Mouse (Mus musculus): ENCODE measurements around the gene Atg14. TPM values are rescaled to one million over a fixed set of nuclear protein-coding genes. Genes with fewer than 3 reads are reported as not detected.
"Not testable (repeated sequence)": the region's sequence is repeated elsewhere in the genome, so short reads cannot be mapped to it uniquely, and the experiment has no call there.

Atg14 gene
- total RNA-seq, 1 experiment: 19.8 TPM

DNA sequence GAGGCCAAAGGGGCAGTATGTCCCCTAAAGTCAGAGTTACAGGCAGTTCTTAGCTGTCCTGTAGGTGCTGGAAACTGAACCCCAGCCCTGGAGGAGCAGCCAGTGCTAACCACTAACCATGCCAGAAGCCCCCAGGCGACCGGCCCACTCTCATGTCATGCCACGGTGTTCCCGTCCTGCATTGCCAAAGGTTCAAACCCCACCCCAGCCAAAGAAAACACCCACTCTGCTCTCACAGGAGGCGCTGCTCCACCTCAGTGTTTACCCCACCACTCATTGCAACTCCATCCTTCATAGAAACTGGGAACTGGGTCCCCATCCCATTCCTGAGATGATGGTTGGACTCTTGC is 36.3 kb downstream of the Atg14 start:
- no peak for TF ChIP-seq MAFK (IDR thresholded peaks at IDR 0.05; ENCODE audit: insufficient read depth, low read depth, low read length)
- TF ChIP-seq CHD2 (IDR thresholded peaks at IDR 0.05; ENCODE audit: low read depth, low read length): no peak
- TF ChIP-seq ZC3H11A (IDR thresholded peaks at IDR 0.05; ENCODE audit: borderline replicate concordance, low read depth, low read length): no peak
- TF ChIP-seq HCFC1 (IDR thresholded peaks at IDR 0.05; ENCODE audit: borderline replicate concordance, insufficient read depth, low read length): no peak
- TF ChIP-seq ZNF384 (IDR thresholded peaks at IDR 0.05; ENCODE audit: low read depth, low read length): no peak
- no peak overlapping the region for H3K9ac ChIP-seq (ENCODE audit: insufficient read depth, low read depth, low read length, poor library complexity, severe bottlenecking)
- H3K4me1 ChIP-seq (ENCODE audit: control insufficient read depth in 2 of 2, insufficient read depth in 2 of 2, low read length in 2 of 2, poor library complexity in 1 of 2): peaks cover 0 to 33% of the 10 kb centered on the region in 2 experiments; a peak in 3 of 4 replicates
- H3K27ac ChIP-seq (ENCODE audit: insufficient read depth, low read depth, low read length, poor library complexity, severe bottlenecking): no peak overlapping the region
- no peak overlapping the region for H3K4me3 ChIP-seq (ENCODE audit: insufficient read depth in 1 of 2, low read depth in 1 of 2, low read length in 2 of 2, poor library complexity in 1 of 2, severe bottlenecking in 1 of 2)
- H3K9me3 ChIP-seq (ENCODE audit: control insufficient read depth, insufficient read depth, low read depth, low read length): no peaks in the 10 kb centered on the region
- no peak for DNase-seq (ENCODE audit: low read depth, low spot score)
- in situ Hi-C loops (cut with MboI; ENCODE audit: low sequenced_read_pairs in 2 of 2, unreplicated experiment in 2 of 2): no loop called here
- H3K36me3 ChIP-seq (ENCODE audit: control insufficient read depth, insufficient read depth, low read length, poor library complexity, severe bottlenecking): peaks cover 9% of the 10 kb centered on the region

DNA sequence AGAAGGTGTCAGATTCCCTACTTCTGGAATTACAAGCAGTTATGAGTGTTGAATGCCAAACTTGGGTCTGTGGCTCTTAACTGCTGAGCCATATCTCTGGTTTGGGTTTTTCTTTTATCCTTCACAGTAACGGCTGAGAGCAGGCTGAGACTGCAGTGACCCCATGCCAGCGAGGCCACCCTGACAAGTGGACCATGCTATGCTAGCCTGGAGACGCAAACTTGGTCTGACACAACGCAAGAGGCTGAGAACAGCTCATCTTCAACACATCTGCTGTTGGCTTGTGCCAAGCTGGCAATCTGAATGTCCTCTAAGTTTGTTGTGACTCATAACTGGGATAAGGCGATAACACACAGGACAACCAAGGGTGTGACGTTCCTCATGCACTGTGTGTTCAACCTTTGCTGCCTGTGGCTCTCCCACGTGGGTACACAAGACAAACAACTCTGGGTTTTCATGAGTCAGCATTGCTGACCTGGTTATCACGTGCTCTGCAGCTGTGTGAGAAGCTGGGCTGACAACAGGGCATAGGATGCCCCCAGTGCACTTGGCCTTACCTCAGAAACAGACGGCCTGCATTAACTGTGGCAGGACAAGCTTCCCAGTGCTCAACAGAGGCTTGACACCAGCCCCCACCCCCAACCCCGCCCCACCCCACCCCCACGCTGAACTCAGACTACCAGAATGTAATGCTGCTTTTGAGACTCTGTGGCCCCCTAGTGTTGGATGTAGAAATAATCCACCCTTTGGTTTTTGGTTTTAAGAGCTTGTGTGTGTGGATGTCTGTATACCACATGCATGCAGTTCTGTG is 36.9 kb downstream of the Atg14 start:
- in situ Hi-C loops (cut with MboI; ENCODE audit: low sequenced_read_pairs in 2 of 2, unreplicated experiment in 2 of 2): no loop called here
- Histone ChIP-seq H3K4me3 (ENCODE audit: insufficient read depth in 1 of 2, low read depth in 1 of 2, low read length in 2 of 2, poor library complexity in 1 of 2, severe bottlenecking in 1 of 2) (no peak overlapping the region), H3K27ac (ENCODE audit: insufficient read depth, low read depth, low read length, poor library complexity, severe bottlenecking) (no peak overlapping the region; the same call in 1 of the 2 replicates), H3K9me3 (ENCODE audit: control insufficient read depth, insufficient read depth, low read depth, low read length) (no peaks in the 10 kb centered on the region), H3K4me1 (ENCODE audit: control insufficient read depth in 2 of 2, insufficient read depth in 2 of 2, low read length in 2 of 2, poor library complexity in 1 of 2) (peaks cover 0 to 29% of the 10 kb centered on the region in 2 experiments; a peak in 3 of 4 replicates), H3K9ac (ENCODE audit: insufficient read depth, low read depth, low read length, poor library complexity, severe bottlenecking) (no peak overlapping the region), H3K36me3 (ENCODE audit: control insufficient read depth, insufficient read depth, low read length, poor library complexity, severe bottlenecking) (peaks cover 9% of the 10 kb centered on the region)
- TF ChIP-seq MAFK (IDR thresholded peaks at IDR 0.05; ENCODE audit: insufficient read depth, low read depth, low read length) (peak; percentile 93), HCFC1 (IDR thresholded peaks at IDR 0.05; ENCODE audit: borderline replicate concordance, insufficient read depth, low read length) (no peak)
- DNase-seq (ENCODE audit: low read depth, low spot score): peak; percentile 66

DNA sequence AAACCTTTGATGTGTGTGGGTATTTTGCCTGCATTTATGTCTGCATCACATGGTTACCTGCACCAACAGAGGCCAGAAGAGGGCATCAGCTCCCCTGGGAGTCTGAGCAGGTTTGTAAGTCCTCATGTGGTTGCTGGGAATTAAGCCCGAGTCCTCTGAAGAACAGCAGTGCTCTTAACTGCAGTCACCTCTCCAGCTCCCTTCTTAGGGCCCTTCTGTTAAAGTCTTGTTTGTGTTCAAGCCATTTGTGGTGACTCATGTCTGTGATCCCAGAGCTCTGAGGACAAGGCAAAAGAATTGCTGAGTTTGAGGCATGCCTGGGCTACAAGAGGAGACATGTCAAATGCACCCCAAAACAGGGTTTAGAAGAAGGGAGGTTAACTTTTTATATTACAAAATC is 38.0 kb downstream of the Atg14 start:
- H3K4me3 ChIP-seq (ENCODE audit: insufficient read depth in 1 of 2, low read depth in 1 of 2, low read length in 2 of 2, poor library complexity in 1 of 2, severe bottlenecking in 1 of 2): no peak overlapping the region
- H3K9me3 ChIP-seq (ENCODE audit: control insufficient read depth, insufficient read depth, low read depth, low read length): no peaks in the 10 kb centered on the region
- in situ Hi-C loops (cut with MboI; ENCODE audit: low sequenced_read_pairs in 2 of 2, unreplicated experiment in 2 of 2): no loop called here
- no peak for TF ChIP-seq ZC3H11A (IDR thresholded peaks at IDR 0.05; ENCODE audit: borderline replicate concordance, low read depth, low read length)
- no peak for TF ChIP-seq CHD2 (IDR thresholded peaks at IDR 0.05; ENCODE audit: low read depth, low read length)
- no peak for TF ChIP-seq MAFK (IDR thresholded peaks at IDR 0.05; ENCODE audit: insufficient read depth, low read depth, low read length)
- no peak for DNase-seq (ENCODE audit: low read depth, low spot score)
- H3K36me3 ChIP-seq (ENCODE audit: control insufficient read depth, insufficient read depth, low read length, poor library complexity, severe bottlenecking): peaks cover 9% of the 10 kb centered on the region
- peaks cover 0 to 18% of the 10 kb centered on the region in 2 experiments; a peak in 1 of 4 replicates for H3K4me1 ChIP-seq (ENCODE audit: control insufficient read depth in 2 of 2, insufficient read depth in 2 of 2, low read length in 2 of 2, poor library complexity in 1 of 2)
- no peak overlapping the region for H3K9ac ChIP-seq (ENCODE audit: insufficient read depth, low read depth, low read length, poor library complexity, severe bottlenecking)
- no peak overlapping the region for H3K27ac ChIP-seq (ENCODE audit: insufficient read depth, low read depth, low read length, poor library complexity, severe bottlenecking)

DNA sequence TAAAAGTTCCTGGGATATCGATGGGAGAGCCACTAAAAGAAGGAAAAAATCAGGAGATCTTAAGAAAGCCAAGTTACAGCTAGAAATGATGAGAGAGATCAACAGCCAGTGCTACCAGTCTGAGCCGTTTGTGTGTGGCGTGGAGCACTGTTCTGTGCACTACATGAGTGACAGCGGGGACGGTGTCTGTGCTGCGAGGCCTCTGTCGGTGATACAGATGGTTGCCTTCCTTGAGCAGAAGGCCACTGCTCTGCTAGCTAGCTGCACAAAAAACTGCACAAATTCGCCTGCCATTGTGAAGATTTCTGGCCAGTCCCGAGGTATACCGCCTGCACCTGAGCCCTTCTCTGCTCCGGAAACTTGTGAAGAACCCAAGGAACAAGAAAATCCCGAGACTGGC is 40.9 kb downstream of the Atg14 start:
- H3K9ac ChIP-seq (ENCODE audit: insufficient read depth, low read depth, low read length, poor library complexity, severe bottlenecking); H3K27ac ChIP-seq (ENCODE audit: insufficient read depth, low read depth, low read length, poor library complexity, severe bottlenecking); in situ Hi-C loops (cut with MboI; ENCODE audit: low sequenced_read_pairs in 2 of 2, unreplicated experiment in 2 of 2); DNase-seq (ENCODE audit: low read depth, low spot score); H3K36me3 ChIP-seq (ENCODE audit: control insufficient read depth, insufficient read depth, low read length, poor library complexity, severe bottlenecking); H3K4me3 ChIP-seq (ENCODE audit: insufficient read depth in 1 of 2, low read depth in 1 of 2, low read length in 2 of 2, poor library complexity in 1 of 2, severe bottlenecking in 1 of 2); H3K9me3 ChIP-seq (ENCODE audit: control insufficient read depth, insufficient read depth, low read depth, low read length): not testable (repeated sequence)
- peaks cover 0 to 11% of the 10 kb centered on the region in 2 experiments; a peak in 1 of 4 replicates for H3K4me1 ChIP-seq (ENCODE audit: control insufficient read depth in 2 of 2, insufficient read depth in 2 of 2, low read length in 2 of 2, poor library complexity in 1 of 2)

DNA sequence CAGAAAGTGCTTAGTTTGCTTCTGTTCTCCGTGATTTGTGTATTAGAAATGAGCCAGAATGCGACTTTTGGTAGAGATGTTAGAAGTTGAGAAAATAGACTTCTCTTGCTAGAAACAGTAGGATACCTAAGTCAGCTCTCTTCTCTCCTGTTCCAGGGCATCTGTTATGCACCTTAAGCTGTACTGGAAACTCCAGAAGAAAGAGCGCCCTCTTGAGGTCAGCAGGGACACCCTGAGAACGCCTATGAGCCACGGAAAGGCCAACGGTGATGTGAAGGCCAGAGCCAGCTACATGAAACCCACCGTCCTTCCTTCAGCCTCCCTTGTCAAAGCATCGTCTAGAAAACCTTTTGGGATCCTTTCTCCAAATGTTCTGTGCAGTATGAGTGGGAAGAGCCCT is 41.4 kb downstream of the Atg14 start:
- TF ChIP-seq MAFK (IDR thresholded peaks at IDR 0.05; ENCODE audit: insufficient read depth, low read depth, low read length): no peak
- no peak for TF ChIP-seq CHD2 (IDR thresholded peaks at IDR 0.05; ENCODE audit: low read depth, low read length)
- no peak for TF ChIP-seq ZNF384 (IDR thresholded peaks at IDR 0.05; ENCODE audit: low read depth, low read length)
- TF ChIP-seq HCFC1 (IDR thresholded peaks at IDR 0.05; ENCODE audit: borderline replicate concordance, insufficient read depth, low read length): no peak
- no peak for TF ChIP-seq ZC3H11A (IDR thresholded peaks at IDR 0.05; ENCODE audit: borderline replicate concordance, low read depth, low read length)
- no peak overlapping the region for H3K9ac ChIP-seq (ENCODE audit: insufficient read depth, low read depth, low read length, poor library complexity, severe bottlenecking)
- peak; percentile 66 for DNase-seq (ENCODE audit: low read depth, low spot score)
- no peak overlapping the region for H3K27ac ChIP-seq (ENCODE audit: insufficient read depth, low read depth, low read length, poor library complexity, severe bottlenecking)
- in situ Hi-C loops (cut with MboI; ENCODE audit: low sequenced_read_pairs in 2 of 2, unreplicated experiment in 2 of 2): no loop called here
- peaks cover 0 to 10% of the 10 kb centered on the region in 2 experiments; a peak in 1 of 4 replicates for H3K4me1 ChIP-seq (ENCODE audit: control insufficient read depth in 2 of 2, insufficient read depth in 2 of 2, low read length in 2 of 2, poor library complexity in 1 of 2)
- H3K4me3 ChIP-seq (ENCODE audit: insufficient read depth in 1 of 2, low read depth in 1 of 2, low read length in 2 of 2, poor library complexity in 1 of 2, severe bottlenecking in 1 of 2): no peak overlapping the region
- no peaks in the 10 kb centered on the region for H3K9me3 ChIP-seq (ENCODE audit: control insufficient read depth, insufficient read depth, low read depth, low read length)
- peaks cover 9% of the 10 kb centered on the region for H3K36me3 ChIP-seq (ENCODE audit: control insufficient read depth, insufficient read depth, low read length, poor library complexity, severe bottlenecking)

All from ES-E14 (cell line).